Mouse (Mus musculus) c-Kit-positive CD71-negative TER-119-negative erythroid progenitor cells, embryonic 14.5 days (primary cell): ENCODE results near the gene Grin1.

ENCODE experiments used
- DNase-seq: peaks from one replicate; pipeline ENCODE4 v3.0.0-alpha.2; 2013; ENCODE audit warnings: low read depth

The Grin1 gene

DNA sequence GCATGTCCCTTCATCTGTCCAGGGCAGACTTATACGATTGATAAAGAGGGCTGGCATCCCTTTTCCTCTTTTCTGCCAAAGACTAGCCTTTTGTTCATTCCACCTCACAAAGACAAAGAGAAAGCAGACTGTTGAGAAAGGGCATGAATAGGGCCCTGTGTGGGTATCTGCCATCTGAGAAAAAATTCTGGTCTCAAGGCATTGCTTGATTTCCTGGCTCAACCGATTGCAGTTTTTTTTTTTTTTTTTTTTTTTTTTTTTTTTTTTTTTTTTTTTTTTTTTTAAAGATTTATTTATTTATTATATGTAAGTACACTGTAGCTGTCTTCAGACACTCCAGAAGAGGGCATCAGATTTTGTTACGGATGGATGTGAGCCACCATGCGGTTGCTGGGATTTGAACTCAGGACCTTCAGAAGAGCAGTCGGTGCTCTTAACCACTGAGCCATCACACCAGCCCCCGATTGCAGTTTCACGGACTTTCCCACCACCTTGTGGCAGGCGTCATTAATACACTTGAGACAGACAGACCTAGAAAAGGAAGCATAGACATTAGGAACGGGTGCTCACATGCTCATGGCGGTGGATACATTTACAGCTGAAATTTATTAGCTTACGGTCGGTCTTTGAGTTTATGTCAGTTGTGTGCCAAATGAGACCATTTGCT, 62.4 kb downstream of the Grin1 start:
- peak; percentile 78 for DNase-seq

GRCm38 (mm10) chr2:25255284-25255779, 63.7 kb downstream of the Grin1 start, which contains the start of gene Tmem203:
Gene Tmem203, plus strand, starts transcription at chr2:25255439.
- peak; percentile 87 for DNase-seq

- no peak for DNase-seq
Observed at GRCm38 (mm10) chr2:25252331-25252730, 66.7 kb downstream of the Grin1 start.

- DNase-seq = no peak
Observed at GRCm38 (mm10) chr2:25246183-25247072, 72.6 kb downstream of the Grin1 start, which contains the start of gene AL732309.1. Gene AL732309.1, minus strand, starts transcription at chr2:25246863.

- DNase-seq = no peak
Observed at GRCm38 (mm10) chr2:25244144-25244543, 74.8 kb downstream of the Grin1 start.

DNA sequence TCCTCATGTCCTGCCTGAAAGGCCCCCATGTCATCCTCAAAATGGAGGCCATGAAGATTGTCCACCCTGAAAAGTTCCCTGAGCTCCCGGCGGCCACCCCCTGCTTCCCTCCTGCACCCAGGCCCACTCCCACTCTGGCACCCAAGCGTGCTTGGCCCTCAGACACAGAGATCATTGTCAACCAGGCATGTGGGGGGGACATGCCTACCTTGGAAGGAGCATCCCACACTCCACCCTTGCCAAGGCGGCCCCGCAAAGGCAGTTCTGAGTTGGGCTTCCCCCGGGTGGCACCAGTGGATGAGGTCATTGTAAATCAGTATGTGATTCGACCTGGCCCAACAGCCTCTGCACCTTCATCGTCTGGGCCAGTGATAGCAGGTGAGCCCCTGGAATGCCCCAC, 75.6 kb downstream of the Grin1 start:
- no peak for DNase-seq

DNA sequence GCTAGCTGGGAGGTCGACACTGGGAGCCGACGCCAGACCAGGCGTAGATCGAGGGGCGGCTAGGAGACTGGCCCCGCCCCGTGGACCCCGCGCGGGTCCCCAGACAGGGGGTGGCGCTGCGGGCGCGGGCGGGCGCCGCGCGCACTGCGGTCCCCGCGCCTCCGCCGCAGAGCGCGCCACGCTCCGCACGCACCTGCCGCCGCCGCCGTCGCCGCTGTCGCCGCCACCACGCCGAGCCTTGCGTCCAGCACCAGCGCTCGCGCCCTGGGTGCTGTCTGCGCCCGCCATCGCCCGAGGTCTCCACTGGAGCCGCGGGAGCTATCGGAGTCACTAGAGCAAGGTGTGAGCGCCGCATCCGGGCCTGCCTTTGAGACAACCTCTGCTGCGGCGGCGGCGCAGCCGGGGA, 76.9 kb downstream of the Grin1 start, which contains the start of the genes Rnf208 and Cysrt1:
Gene Rnf208, plus strand, starts transcription at position 155 of the 406 bp plus-strand sequence.
Gene Cysrt1, minus strand, starts transcription at position 352 of the 406 bp plus-strand sequence.
- no peak for DNase-seq

GRCm38 (mm10) chr2:25241438-25241775, 77.6 kb downstream of the Grin1 start:
- DNase-seq = no peak
